Mouse (Mus musculus) layer of hippocampus, adult 9-11 months (tissue): ENCODE data around the gene Usp47.
A peak's percentile ranks its signal among the peaks of the same experiment; 100 is the strongest.

Experiments used
- DNase-seq: peaks from one replicate; pipeline ENCODE4 v3.0.0; 2022

Gene Usp47

GRCm38 (mm10) chr7:112023150-112023600 lies at the start of gene Usp47:
Gene Usp47 (plus strand): TSS chr7:112023504.
- peak; percentile 87 for DNase-seq

GRCm38 (mm10) chr7:111976401-111976800 lies 46.9 kb upstream of the Usp47 start:
- no peak for DNase-seq

GRCm38 (mm10) chr7:111977871-111978270 lies 45.4 kb upstream of the Usp47 start:
- no peak for DNase-seq

- no peak for DNase-seq
Observed at GRCm38 (mm10) chr7:111982296-111982695, 41.0 kb upstream of the Usp47 start.

- no peak for DNase-seq
Observed at GRCm38 (mm10) chr7:111984530-111984929, 38.8 kb upstream of the Usp47 start.

GRCm38 (mm10) chr7:111985266-111985665 lies 38.0 kb upstream of the Usp47 start:
- no peak for DNase-seq

GRCm38 (mm10) chr7:111986906-111987305 lies 36.4 kb upstream of the Usp47 start:
- no peak for DNase-seq

GRCm38 (mm10) chr7:111997441-111997840 lies 25.9 kb upstream of the Usp47 start:
- DNase-seq: no peak

GRCm38 (mm10) chr7:111998446-111999004 lies 24.8 kb upstream of the Usp47 start:
- no peak for DNase-seq

GRCm38 (mm10) chr7:111999376-111999775 lies 23.9 kb upstream of the Usp47 start:
- no peak for DNase-seq

- no peak for DNase-seq
Observed at GRCm38 (mm10) chr7:112000166-112000565, 23.1 kb upstream of the Usp47 start.

- no peak for DNase-seq
Observed at GRCm38 (mm10) chr7:112010511-112010910, 12.8 kb upstream of the Usp47 start.

- no peak for DNase-seq
Observed at GRCm38 (mm10) chr7:112010976-112011375, 12.3 kb upstream of the Usp47 start.

- peak; percentile 26 for DNase-seq
Observed at GRCm38 (mm10) chr7:112012102-112012501, 11.2 kb upstream of the Usp47 start.

- DNase-seq: no peak
Observed at GRCm38 (mm10) chr7:112012621-112013177, 10.6 kb upstream of the Usp47 start.

- no peak for DNase-seq
Observed at GRCm38 (mm10) chr7:112014148-112014547, 9.2 kb upstream of the Usp47 start.

- no peak for DNase-seq
Observed at GRCm38 (mm10) chr7:112022506-112023149, 676 bp upstream of the Usp47 start.

- no peak for DNase-seq
Observed at GRCm38 (mm10) chr7:112023601-112024445, 519 bp downstream of the Usp47 start.

- DNase-seq: no peak
Observed at GRCm38 (mm10) chr7:112024446-112024730, 1.1 kb downstream of the Usp47 start.

GRCm38 (mm10) chr7:112024856-112025255 lies 1.6 kb downstream of the Usp47 start:
- DNase-seq: no peak

GRCm38 (mm10) chr7:112030594-112030993 lies 7.3 kb downstream of the Usp47 start:
- DNase-seq: no peak

- DNase-seq: no peak
Observed at GRCm38 (mm10) chr7:112035804-112036203, 12.5 kb downstream of the Usp47 start.

- no peak for DNase-seq
Observed at GRCm38 (mm10) chr7:112036636-112037035, 13.3 kb downstream of the Usp47 start.

- DNase-seq: no peak
Observed at GRCm38 (mm10) chr7:112040271-112040670, 17.0 kb downstream of the Usp47 start.
